Mouse (Mus musculus) right cerebral cortex, postnatal 36 days (tissue): ENCODE measurements around the gene Zfp111.

Experiments
- DNase-seq, 2 experiments: peaks; one replicate each; pipeline ENCODE4 v3.0.0; 2022; ENCODE audit warnings: low spot score in 2 of 2, mixed read lengths in 1 of 2

Gene Zfp111

DNA sequence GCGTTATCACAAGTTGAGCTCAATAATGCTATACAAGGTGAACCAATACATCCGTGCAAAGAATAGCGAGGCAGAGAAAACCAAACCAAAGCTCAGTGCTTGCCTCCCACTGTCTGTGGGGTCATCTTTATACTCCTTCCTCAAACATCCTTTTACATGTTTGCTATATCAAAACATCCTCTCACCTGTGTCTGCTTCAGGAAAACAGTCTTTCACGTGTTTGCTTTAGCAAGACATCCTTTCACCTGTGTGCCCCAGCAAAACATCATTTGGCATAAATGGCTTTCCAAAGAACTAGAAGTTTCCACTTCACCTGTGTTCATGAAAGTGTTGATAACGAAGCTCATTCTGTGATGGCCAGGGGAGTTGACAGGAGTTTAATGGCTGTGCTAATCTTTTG, at the start of gene Zfp111:
TSS of gene Zfp111 (minus strand) at position 101 of the 400 bp plus-strand sequence.
- no peak for DNase-seq

DNA sequence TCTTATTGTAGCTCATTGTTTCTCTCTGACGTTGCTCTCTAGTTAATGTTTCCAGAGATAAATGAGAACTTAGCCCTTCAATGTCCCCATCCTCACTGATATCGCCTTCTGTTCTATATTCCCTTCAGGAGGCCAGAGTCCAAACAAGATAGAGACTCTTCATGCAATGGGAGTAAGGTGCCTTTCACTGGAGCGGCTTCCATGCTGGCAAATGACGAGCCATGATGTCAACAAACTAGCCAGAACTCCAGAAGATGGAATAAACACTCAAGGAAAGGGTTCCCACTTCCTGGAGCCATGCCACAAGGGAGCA, 48.7 kb upstream of the Zfp111 start:
- no peak for DNase-seq

DNA sequence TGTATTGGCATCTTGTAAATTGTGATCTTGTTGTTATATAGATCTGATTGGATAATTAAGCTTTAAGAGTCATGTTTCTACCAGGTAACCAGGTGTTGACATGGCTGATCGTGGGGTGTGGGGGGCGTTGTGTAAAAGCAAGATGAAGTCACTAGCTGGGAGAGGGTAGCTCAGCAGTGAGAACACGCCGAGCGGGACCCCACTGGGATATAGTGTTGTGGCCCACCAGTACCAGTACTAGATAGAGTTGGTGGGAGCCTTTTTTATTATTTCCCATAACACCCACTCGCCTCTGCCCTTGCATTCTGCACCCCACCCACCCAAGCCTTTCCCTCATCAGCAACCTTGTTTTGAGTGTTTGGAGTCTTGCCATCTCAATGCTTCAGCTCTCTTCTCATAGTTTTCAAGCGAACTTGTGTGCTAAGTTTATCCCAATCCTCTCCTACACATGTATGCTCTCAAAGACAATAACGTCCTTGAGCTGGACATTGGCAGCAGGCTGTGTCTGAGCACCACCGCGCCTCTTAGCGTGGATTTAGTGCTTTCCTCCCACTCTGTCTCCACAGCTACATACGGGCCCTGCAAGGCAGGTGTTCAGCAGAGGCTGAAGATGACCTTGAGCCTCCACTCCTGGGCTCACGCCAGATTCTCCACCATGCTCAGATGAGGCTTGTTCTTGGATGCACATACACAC, 48.2 kb upstream of the Zfp111 start:
- DNase-seq: no peak

DNA sequence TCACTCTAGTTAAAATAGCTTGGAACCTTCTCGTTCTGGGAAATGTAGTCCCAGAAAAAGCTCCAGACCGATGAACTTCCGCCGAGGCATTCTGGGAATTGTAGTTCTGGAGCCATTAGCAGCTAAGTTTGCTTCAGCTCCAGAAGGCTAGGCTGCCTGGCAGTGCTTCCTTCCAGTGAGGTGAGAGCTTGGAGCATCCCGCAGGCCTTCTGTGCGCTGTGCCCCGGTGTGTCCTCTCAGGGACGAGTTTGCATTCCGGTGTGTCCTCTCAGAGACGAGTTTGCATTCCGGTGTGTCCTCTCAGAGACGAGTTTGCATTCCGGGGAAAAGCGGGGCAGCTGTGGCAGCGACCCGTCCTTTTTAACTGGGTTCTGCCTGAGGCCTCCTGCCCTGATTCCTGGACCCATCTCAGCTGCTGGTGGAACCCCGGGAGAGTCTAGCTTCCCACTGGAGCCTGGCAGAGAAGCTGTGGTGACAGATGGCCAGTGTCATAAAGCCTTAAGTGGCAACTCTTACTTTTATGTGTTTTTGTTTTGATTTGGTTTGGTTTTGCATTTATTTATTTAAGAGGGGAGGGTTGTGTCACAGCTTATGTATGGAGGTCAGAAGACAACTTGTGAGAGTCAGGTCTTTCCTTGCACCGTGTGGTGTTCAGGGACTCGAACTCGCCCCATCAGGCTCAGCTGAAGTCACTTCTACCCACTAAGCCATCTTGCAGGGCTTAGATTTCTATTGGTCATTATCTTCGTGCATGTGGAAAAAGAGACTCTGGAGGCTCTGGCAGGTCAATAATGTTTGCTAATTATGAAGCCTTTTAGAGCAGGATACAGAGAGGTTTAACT, 43.6 kb upstream of the Zfp111 start, which contains the start of gene Zfp108:
TSS of gene Zfp108 (plus strand) at position 162 of the 842 bp plus-strand sequence.
- DNase-seq: peak; percentile 85 to 92

DNA sequence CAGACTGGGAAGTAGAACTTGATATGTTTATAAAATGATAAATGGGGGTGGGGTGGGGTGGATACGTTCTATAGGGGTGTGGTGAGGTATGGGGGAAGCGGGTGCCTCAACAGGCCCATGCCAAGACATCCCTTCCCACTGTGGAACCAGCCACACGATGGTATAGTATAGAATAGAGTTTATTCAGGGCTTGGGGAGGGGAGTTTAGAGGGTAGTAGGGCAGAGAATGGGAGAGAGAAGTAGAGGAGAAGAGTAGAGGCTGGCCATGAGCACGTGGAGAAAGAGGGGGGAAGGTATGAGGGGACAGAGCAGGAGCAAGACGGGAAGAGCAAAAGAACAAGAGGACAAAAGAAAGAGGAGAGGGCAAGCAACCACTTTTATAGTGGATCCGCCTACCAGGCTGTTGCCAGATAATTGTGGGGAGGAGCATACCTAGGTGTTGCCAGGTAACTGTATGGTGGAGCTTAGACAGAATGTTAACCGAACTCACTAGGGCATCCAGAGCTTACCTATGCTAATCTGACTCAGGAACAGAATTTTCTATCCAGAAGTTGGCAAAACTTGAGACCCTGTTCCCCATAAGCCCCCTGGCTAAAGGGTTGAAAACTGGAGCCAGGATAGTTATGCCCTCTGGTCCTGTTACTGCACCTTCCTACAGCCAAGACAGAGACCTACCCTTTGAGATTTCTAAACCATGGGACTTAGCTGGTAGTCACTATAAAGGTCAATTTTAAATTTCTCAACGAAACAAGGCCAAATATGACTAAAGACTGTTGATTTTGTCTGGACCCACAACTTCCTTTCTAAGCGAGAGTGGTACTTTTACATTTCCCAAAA, 42.8 kb upstream of the Zfp111 start:
- no peak for DNase-seq

DNA sequence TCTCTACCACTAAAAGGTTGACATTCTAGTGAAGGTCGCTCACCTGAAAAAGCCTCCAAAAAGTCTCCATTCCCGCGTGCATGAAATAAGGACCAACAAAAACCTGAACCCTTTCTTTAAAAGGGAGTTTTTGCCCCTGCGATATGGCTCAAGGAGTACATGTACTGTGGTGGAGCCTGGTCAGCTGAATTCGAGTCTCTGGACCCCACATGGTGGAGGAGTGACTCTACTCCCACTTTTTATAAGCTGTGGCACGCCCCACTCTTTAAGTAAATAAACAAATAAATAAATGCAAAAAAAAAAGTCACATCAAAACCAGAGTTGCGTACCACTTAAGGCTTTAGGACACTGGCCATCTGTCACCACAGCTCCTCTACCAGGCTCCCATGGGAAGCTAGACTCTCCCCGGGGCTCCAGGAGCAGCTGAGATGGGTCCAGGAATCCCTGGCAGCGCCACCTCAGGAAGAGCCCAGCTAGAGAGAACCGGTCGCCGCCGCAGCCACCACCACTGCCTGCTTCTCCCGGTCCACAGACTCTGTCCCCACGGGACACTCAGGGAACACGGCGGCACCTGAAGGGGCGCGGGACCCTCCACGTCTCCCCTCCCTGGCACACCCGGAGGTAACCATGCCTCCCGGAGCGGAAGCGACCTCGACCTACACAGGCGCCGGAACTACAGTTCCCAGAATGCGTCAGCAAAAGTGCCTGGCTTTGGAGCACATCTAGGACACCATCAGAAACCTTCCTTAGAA, 26.0 kb upstream of the Zfp111 start, which contains the start of gene Zfp109:
TSS of gene Zfp109 (minus strand) at position 521 of the 752 bp plus-strand sequence.
- peak; percentile 71 to 75 for DNase-seq

DNA sequence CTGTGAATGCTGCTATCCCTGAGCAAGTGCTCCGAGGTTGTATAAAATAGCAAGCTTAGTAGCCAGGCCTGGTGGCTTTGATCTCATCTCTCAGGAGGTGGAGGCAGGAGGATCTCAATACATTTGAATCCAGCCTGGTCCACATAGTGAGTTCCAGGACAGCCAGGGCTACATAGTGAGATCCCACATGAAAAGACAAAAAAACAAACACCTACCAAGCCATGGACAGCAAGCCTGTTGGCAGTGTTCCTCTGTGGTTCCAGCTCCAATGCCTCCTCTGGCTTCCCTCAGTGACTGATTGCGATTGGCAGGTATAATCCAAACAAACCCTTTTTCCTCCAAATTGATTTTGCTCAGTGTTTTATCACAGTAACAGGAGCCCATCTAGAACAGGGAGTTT, 947 bp downstream of the Zfp111 start:
- no peak for DNase-seq

DNA sequence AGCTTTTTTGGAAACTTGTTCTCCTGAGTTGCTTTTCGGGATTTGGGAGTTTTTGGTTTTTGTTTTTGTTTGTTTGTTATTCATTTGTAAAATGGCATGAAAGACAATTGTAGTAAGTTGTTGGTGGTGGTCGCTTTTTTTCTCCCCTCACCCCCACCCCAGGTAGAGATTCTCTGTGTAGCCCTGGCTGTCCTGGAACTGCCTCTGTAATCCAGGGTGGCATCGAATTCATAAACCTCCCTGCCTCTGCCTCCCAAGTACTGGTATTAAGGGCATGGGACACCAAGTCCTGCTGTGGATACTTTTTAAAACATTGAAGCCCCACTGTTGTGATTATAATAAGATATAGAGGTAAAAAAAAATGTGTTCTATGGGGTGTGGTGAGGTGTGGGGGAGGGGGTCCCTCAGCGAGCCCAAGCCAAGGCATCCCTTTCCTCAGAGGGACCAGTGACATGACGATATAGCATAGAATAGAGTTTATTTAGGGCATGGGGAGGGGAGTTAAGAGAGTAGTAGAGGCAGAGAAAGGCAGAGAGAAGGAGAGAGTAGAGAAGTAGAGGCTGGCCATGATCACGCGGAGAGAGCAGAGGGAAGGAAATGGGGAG, 2.9 kb downstream of the Zfp111 start:
- no peak for DNase-seq

DNA sequence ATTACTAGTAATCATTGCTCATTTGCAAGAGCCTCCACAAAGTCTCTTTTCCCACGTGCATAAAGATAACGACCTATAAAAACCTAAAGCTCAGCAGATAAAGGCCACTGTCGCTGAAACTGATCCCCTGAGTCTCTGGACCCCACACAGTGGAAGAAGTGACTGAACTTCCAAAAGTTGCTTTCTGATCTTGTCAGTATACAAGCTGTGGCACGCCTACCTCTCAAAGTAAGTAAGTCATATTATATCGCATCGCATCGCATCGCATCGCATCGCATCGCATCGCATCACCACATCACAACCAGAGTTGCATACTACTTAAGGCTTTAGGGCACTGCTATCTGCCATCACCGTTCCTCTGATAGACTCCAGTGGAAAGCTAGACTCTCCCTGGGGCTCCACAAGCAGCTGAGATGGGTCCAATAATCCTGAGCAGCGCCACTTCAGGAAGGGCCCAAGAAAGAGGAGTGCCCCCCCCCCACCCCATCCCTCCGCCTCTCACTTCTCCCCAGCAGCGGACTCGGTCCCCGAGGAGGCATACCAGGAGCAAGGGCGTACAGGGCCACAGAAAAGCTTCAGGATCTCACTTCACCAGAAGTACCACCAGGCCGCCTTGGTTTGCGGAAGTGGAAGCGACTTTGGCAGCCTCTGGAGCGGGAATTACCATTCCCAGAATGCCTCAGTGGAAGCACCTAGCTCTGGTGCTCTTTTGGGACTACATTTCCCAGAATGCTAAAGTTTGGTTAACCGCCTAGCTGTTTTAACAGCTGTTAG, 3.6 kb downstream of the Zfp111 start:
- peak; percentile 62 to 80 for DNase-seq

DNA sequence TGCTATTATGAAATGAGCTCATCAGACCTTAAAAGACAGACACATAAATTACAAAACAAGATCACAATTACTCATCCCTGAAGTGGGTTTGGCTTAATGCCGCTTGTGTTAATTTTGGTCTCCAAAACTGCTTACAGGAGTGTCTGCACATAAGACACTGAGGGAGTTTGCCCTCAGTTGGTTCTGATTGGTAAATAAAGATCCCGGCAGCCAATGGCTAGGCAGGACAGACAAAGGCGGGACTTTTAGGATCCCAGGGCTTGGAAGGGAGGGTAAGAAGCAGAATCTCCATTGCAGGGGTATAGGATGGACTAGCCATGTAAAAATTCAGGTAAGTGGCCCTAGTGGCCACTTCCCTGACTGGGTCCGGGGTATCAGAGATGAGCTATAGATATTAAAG, 14.3 kb downstream of the Zfp111 start:
- DNase-seq: no peak

DNA sequence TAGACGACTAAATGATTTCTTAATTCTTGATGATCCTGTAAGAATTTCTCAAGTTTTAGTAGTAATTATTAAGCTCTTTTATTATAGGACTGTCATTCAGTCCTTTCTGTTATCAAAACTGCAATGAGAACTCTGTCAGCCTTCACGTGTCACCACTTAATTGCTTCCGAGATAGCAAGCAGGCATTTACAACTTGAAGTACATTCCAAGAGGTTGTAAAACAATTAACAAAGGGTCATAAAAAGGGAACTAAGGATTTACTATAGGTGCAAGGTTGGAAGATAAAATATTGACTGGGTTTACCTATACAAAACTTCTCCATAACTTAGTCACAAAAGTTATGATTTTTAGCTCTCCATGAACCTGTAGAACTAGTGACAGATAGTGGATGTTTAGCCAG, 18.1 kb downstream of the Zfp111 start:
- DNase-seq: no peak

DNA sequence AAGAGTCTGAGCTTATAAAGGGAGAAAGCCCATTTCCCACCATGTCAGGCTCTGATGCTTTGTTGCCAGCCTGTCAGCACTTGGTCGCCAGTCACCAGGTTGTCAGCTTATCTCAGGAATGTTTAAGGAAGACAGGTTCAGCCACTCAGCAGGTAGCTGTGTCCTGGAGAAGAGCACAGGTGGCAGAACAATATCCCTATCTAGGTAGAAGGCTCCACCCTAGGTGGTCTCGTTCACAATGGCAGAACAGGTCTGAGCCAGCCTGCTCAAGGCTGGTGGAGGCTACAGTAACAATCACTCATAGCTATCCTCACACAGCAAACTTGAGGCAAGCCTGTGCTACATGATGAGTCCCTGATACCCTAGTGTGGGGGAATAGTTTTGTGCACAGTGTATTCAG, 19.9 kb downstream of the Zfp111 start:
- no peak for DNase-seq

DNA sequence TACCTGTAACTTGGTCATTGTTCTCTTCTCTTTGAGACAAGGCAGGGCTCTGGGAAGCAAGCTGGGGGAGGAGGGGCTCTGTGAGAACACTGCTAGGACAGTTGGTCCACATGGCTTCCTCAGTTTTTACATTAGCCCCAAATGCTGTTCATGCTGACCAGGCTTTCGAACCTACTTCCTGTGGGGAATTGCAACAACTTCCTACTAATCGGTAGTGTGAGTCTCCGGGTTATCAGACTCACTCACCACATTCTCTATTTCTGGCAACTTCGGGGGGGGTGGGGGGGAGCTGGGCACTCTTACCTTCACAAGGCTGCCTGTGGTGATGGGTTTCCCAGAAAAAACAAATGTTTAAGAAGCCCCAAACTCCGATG, 21.7 kb downstream of the Zfp111 start:
- DNase-seq: no peak

DNA sequence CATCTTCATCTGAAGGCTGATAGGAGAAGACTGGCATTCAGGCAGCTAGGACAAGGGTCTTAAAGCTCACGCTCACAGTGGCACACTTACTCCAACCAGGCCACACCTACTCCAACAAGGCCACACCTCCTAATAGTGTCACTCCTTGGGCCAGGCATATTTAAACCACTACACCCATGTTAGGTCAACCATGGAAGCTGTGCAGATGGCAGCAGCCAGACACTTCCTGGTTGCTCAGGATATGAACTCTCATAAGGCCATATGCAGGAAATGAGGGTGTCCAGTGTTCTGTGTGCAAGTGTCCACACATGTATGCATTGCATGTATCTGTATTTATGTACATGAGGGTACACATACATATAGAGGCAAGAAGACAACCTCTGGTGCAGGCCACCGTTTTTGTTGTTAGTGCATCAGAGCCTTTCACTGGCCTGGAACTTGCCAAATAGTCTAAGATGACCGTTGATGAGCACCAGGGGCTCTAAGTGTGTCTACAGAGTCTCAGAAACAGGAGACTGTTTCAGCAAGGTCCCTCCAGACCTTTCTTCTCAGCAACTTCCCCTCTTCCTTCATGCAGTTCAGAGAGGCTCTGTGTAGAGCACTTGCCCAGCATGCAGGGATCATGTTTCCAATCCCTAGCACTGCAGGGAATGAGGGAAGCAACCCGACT, 22.2 kb downstream of the Zfp111 start:
- DNase-seq: no peak

DNA sequence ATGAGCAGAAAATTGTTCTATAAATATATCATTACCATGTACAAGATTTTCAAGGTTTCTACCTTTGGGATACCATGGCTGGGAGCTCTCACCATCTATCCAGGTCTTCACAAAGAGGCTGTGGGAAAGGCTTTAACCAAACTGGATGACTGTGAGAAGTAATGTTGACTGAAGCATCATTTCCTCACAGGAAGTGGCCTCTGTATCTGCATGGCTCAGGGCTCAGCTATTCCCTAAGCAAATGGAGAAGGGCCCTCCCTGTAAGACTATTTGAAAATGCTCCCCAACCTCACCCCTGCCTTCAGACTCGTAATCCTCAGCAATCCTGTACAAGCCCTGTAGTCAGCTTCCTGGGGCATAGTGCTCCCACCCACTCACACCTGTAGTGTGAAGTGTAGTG, 23.6 kb downstream of the Zfp111 start:
- DNase-seq: no peak

DNA sequence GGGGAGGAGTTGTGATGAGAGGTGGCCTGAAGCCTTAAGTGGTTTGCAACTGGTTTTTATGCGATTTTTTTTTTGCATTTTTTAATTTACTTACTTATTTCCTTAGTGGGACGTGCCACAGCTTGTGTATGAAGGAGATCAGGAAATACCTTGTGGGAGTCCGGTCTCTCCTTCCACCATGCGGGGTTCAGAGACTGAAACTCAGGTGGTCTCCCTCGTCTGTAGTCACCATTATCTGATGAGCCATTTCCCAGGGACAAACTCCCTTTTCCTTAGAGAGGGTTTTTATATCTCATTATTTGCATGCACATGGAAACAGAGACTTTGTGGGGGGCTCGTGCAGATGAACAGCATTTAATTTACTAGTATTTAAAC, 35.9 kb downstream of the Zfp111 start:
- no peak for DNase-seq

DNA sequence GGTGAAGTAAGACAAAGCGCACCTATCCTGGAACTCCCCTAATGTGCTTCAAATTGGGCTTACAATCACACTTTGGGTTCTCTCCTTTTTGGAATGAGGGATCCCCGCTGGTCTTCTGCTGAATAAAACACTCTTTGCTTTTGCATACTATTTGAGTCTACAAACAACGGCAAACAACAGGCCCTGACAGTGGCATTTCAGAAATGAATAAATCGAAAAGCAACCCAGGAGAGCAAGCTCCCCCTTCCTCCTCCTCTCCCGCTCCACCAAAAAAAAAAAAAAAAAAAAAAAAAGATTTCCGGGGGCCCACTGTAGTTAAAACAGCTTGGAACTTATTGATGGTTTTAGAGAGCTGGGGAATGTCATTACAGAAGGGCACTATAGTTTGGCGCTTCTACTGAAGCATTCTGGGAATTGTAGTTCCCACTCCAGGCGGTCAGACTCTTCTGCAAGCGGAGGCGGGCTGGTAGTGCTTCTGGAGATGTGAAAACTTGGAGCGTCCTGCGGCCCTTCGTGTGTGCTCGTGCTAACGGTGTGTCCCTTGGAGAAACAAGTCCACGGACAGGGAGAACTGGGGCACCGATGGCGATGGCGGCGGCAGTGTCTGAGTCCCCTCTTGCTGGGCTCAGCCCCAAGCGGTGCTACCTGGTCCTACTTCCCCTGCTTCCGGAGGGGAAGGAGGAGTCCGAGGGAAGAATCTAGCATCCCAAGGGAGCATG, 36.5 kb downstream of the Zfp111 start, which contains the start of gene Zfp114:
TSS of gene Zfp114 (plus strand) at position 443 of the 719 bp plus-strand sequence.
- peak; percentile 57 to 65 for DNase-seq

DNA sequence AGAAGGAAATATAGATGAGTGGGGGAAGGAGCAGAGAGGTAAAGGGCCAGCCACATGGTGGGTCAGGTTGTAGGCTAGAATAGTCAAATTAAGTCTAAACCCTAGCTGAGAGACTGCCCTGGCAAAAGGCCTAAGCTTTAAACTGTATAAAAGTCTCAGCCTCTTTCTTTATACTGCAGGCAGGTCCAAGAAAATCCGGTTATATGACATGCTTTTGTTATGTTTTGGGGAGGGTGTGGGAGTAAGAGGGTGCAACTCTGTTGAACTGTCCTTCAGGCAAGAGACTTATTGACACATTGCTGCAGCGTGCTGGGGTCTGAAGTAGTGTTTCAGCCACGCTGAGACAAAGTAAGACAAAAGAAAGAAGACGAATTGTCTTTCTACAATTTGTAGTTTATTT, 39.1 kb downstream of the Zfp111 start:
- DNase-seq: no peak

DNA sequence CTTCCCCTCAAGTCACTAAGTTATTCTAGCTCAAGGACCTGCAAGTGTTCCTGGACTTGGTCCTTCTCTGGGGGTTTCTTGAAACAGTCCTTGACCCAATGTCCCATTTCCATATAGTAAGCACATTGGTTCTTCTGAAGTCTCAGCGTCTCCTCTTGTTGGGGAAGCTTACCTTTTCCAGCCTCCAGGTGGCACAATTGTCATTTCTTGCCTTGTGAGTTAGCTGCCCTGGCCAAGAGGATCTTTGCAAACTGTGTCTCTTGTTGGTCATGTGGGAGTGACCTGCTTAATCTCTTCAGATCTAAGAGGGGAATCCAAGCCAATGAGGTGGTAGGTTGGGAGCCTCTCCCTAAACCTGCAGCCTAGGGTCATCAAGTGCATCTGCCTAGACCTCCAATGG, 58.0 kb downstream of the Zfp111 start:
- DNase-seq: no peak
